Mouse (Mus musculus) cerebellum, adult 18-20 months (tissue): ENCODE results near the gene Cacna1d.

Experiments
- DNase-seq, 2 experiments: peaks; one replicate each; pipeline ENCODE4 v3.0.0; 2021

The Cacna1d gene

DNA sequence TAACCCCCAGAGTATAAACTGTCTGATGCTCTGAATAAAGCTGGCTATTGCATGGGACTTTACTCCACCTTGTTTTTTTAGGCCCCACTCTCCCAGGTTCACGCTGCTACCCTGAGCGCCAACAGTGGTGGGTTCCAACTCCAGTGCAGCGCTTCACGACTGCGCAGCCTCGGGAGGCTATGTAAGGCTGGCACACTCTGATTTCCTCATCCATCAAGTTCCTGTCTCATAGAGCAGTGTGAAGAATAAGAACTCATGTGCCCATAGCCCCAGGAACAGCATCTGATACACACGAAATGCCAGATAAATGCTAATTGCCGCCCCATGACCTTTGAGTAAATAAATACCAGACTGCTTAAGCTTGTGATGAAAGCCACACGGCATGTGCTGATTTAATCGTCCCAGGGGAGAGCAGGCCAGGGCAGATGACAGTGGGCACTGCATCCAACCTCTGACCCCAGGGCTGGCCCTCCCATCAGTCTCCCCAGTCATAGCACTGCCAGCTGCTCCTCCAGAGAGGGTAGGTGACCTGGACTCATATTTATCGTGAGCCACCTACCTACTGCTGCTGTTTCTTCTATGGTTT, 352.8 kb downstream of the Cacna1d start:
- no peak for DNase-seq

DNA sequence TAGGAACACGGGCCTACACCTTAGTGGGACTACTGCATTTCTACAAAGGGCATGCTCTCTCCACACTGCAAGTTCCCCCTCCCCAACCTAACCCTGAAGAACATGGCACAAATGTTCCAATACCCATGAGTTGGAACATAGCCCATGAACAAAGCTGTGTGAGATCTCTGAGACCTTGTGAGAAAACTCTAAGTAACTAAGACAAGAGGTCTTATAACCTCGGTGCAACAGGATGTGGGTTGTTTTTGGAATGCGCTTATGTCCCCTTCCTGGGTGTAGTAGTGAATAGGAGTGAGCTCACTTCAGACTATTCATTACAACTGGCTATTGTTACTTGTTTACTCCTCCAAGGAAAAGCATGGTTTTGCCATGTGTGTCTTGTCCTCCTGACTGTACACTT, 353.3 kb downstream of the Cacna1d start:
- no peak for DNase-seq

DNA sequence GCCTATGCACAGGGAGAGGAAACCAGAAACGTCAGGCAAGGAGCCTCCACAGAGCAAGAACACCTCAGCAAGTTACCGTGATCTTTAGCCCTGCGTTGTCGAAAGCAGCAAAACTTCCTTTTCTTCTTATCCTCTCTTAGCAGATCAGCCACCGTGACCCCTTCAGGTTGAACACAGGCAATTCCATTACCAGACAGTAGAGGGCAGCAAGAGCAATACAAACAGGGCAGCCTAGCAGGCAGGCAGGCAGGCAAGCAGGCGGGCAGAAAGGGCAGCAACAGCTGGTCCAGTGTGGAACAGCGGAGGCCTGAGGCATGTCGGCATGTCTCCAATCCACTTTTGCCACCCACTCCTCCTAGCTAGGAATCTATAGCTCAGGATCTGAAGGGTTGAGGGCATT, 354.3 kb downstream of the Cacna1d start:
- DNase-seq, result peak; percentile 83 to 85

DNA sequence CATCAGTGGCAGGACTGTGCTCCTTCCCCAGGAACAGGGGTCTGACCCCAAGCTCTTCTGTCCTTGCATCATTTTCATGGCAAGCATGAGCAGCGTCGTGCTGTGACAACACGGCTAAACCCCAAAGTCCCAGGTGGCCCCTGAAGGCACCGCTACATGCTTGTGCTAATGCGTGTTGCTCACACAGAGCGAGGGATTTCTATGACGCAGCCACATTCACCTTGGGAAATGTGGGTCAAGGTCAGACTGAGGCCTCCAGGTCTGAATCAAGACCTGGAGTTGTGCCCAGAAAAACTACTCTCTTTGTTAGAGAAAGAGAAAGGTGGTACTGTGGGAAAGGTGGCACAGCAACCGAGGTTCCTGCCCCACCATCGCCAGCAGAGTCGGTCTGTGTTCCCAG, 355.9 kb downstream of the Cacna1d start:
- DNase-seq, result no peak

DNA sequence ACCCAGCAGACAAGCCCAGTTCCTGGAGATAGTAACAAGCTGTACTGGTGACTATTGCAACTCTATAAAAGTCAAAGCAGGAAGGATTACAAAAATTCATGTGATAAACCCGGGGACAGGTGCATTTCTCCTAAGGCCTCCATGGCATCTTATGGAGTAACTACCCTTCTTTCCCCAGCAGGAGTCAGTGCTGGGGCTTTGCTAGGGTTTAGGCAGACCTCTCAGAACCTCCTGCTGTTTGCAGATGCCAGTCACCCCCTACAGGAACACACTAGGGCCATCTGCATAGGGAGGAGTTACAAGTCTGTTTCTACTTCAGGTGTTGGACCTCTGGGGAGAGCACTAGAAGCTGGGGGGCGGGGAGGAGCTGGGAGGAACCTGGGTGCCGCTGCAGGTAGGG, 357.6 kb downstream of the Cacna1d start:
- DNase-seq, result no peak

GRCm38 (mm10) chr14:30131256-30131655, 360.0 kb downstream of the Cacna1d start:
- no peak for DNase-seq

DNA sequence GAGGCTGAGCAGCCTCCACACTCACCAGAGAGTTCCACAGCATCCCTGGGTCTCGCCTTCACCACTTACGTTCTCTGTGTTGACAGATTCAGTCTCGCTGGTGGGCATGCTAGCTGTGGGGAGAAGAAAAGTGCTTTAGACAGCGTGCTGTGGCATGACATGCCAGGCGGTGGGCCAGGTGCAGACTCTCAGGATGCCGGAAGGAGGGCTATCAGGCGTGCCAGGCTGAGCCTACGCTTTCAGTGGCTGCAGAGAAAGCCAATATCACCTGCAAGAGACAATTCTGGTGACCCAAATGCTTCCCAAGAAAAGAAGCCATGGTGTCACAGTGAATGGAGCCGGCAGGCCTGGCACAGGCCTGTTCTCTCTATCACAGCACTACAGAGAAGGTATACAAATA, 361.2 kb downstream of the Cacna1d start:
- peak; percentile 24 to 40 for DNase-seq

DNA sequence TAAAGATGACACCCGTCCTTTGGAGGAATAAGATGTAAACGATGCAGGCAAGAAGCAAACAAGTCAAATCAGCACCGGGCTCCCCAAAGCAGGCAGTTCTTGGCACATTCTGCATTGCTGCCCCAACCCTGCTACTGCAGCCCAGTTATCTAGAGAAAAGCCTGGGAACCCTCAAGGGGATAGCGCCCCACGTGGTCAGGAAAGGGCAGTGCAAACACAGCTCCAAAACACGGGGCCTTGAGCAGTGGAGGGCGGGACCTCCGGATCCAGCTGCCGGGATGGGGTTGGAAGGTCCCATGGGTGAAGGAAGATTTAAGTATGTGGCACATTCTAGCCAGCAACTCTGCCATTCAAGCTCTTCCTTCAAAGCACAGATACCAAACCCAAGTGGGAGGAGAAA, 361.9 kb downstream of the Cacna1d start:
- peak; percentile 23 to 38 for DNase-seq

DNA sequence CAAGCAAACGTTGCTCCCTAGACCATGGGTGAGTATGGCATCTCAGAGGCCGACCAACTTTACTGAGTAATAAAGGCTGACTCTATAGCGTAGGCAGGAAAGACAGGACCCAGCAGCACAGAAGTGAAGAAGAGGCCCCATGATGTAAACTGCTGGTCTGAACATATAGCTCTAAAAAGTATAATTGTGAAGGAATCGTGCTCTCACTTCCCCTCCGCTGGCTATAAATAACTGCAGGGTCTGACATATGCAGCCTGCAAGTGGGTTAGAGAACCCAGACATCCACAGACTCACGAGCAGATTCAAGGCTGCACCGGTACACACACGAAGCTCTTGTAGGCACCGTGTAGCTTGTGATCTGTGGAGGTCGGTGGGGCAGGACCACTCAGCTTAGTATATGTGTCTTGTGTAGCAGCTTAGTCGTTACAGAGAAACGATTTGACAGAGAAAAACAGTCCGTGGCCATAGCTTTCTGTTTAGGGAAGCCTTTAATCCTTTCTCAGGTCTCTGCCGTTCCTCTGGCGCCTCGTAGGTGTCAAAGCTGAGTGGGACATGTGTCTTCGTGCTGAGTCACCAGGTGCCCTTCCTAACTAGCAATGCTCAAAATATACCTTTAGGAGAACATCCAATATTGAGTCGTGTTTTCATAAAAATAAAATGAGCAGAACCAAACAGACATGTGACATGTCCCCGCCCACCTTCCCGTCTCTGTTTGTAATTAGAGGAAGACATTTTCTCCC, 366.1 kb downstream of the Cacna1d start:
- DNase-seq, result no peak

- DNase-seq, result no peak
Measured at GRCm38 (mm10) chr14:30120023-30120422, 371.2 kb downstream of the Cacna1d start.

GRCm38 (mm10) chr14:30113392-30114108, 377.7 kb downstream of the Cacna1d start:
- DNase-seq, result no peak

DNA sequence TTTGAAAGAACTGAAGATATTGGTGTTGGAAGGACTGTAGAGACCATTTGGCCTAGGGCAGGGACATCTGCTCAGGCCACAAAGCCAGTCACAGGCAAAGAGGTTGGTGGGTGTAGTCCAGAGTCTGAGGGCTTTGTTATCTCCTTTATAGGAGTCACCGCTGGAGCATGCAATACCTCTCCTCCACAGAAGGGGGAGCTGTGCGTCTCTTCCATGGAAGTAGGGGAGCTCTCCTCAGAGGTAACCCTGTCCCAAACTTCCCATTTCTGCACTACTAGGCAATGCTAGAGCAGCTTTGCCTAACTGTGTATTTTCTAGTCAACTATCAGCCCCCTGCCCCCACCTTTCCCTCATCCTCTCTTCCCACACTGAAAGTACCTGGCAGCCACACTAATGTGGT, 382.2 kb downstream of the Cacna1d start:
- peak in 1 of 2 experiments; percentile 19 for DNase-seq

GRCm38 (mm10) chr14:30106550-30106949, 384.7 kb downstream of the Cacna1d start:
- DNase-seq, result no peak

DNA sequence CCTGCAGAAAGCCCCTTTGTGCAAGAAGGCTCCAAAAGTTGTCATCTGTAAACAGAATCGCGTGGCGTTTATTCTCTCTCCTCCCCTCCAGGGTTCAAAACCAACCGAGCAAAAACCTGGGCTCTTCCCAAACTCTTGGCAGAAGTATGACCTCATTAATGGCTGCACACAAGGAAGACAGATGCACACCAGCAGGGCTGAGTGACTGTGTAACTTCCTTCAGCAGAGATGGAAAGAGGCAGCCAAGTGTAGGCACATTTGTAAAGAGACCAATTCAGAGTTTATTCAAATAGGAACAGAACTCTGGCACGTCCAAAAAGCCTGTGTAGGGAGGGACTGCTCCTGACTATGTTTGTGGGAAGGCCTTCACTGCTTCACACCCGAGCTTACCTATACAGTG, 385.7 kb downstream of the Cacna1d start:
- DNase-seq, result peak; percentile 27 to 38

DNA sequence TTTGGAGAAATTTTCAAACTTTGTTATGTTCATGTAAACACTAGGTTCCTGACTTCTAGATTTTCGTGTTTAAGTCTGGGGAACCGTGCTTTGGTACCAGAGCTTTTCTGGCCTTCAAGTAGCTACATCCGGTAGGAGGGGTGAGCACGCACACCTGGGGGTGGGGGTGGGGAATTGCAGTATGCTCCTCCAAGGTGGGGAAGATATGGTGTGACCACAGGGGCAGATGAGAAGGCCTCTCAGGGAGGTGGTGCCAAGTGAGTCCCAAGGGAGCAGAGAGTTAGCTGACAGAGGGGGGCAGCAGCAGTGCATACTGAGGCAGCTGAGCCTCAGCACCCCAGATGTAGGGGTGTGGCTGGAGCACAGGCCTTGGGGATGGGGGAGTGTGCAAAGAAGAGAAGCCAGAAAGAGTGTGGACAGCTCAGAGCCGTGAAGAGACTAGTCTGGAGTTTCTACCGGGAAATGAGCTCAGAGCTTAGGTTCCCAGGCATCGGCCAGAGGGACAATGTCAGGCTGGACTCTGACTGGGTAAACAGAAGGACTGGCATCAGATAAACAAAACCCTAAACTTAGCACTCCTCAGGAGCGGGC, 387.2 kb downstream of the Cacna1d start:
- no peak for DNase-seq

GRCm38 (mm10) chr14:30097239-30097638, 394.0 kb downstream of the Cacna1d start:
- DNase-seq, result no peak

DNA sequence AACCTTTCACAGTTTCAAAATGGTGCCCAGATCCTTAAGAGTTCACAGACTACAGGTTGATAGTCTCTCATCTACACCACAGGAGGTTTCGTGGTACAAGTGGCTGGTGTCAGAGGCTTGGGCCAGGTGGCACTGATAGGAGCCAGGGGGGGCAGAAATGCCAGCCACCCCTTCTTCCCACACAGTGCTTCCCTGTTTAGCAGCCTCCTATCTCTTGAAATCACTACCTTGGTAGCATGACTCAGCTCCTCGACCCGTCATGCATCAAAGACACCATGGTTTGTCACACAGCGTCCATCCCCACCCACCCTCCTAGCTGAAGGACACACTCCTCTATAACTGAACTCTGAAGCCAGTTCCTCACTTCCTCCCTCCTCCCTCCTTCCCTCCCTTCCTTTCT, 398.8 kb downstream of the Cacna1d start:
- DNase-seq, result no peak

DNA sequence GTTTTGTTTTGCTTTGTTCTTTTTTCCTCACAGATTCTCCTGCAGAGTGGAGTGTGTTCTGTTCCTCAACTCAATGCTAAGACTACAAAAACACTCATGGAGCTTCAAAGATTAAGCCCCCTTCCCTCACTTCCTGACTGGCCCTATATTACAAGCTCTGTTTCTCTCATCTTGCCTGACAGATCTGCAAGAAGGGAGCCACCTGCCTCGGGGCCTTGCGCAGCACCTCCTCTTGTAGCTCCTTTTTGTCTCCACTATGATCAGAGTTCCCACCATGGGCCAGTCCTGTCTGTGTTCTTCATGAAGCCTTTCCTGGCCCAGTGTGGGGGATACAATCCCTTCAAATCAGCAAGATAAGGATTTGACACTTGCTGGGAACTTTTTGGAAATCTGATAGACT, 399.2 kb downstream of the Cacna1d start:
- no peak for DNase-seq

- DNase-seq, result no peak
Measured at GRCm38 (mm10) chr14:30079729-30080128, 411.5 kb downstream of the Cacna1d start.

GRCm38 (mm10) chr14:30078115-30078808, 413.0 kb downstream of the Cacna1d start:
- DNase-seq, result no peak

DNA sequence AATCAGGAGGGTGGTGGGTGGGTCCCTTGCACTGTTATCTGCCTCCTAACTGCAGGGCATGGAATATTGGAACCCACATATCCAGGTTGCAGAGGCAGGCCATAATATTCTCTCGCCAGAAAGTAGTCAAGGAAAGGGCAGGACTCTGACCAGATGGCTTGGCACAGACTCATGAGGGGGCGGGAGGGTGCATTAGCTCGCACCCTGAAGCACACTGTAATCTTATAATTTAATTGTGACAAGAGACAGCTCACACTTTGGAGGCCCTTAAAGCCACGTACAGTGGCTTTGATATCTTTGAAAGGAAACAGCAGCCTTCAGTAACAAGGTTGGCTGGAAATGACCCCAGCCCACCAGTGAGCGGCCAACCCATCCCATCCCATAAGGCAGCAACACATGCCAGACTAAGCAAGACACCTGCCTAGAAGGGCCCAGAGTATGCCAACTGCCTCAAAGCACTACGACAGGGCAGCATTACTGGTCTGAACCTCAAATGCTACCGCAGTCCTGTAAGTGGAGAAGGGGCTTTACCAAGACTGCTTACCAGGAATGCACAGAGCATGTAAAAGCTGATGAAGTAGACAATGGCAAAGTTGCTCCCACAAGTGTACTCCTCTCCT, 415.9 kb downstream of the Cacna1d start:
- peak; percentile 66 to 73 for DNase-seq

GRCm38 (mm10) chr14:30068566-30068965, 422.7 kb downstream of the Cacna1d start:
- DNase-seq, result no peak

- DNase-seq, result no peak
Measured at GRCm38 (mm10) chr14:30066752-30067151, 424.5 kb downstream of the Cacna1d start.
